Mouse (Mus musculus) myocyte (in vitro differentiated cells): Measurements from ENCODE around the gene Omt2b. TPM values are rescaled to one million over a fixed set of nuclear protein-coding genes. Genes with fewer than 3 reads are reported as not detected.

Experiments used
- H3K27me3 ChIP-seq: one replicate; pipeline ENCODE4 v1.6.1; 2011; ENCODE audit not compliant: control insufficient read depth, insufficient read depth, insufficient read length
- H3K36me3 ChIP-seq: one replicate; pipeline ENCODE4 v1.6.1; 2011; ENCODE audit not compliant: control insufficient read depth, insufficient read depth
- H3K4me2 ChIP-seq: one replicate; pipeline ENCODE4 v1.6.1; 2011; ENCODE audit warnings: low read depth, control low read depth
- H3K4me3 ChIP-seq: one replicate; pipeline ENCODE4 v1.5.1; 2011; ENCODE audit warnings: mild to moderate bottlenecking, control low read depth, moderate library complexity
- H3K79me2 ChIP-seq: one replicate; pipeline ENCODE4 v1.6.1; 2011; ENCODE audit not compliant: control insufficient read depth, insufficient read depth
- H3ac ChIP-seq: one replicate; pipeline ENCODE4 v1.6.1; 2011; ENCODE audit not compliant: control insufficient read depth, insufficient read length
- CEBPB ChIP-seq: IDR thresholded peaks from 2 replicates; pipeline ENCODE4 v1.6.1; 2011; ENCODE audit warnings: mild to moderate bottlenecking, moderate library complexity; ENCODE audit not compliant: poor library complexity, insufficient read depth, severe bottlenecking
- E2F4 ChIP-seq: IDR thresholded peaks from one replicate; pipeline ENCODE4 v1.6.1; 2011; ENCODE audit warnings: mild to moderate bottlenecking, control low read depth, moderate library complexity; ENCODE audit not compliant: insufficient read depth
- MAX ChIP-seq: IDR thresholded peaks from one replicate; pipeline ENCODE4 v1.6.1; 2011; ENCODE audit warnings: low read depth, mild to moderate bottlenecking, control low read depth
- MYOD1 ChIP-seq, 3 experiments: IDR thresholded peaks; one replicate each; pipeline ENCODE4 v1.6.1; 2011; ENCODE audit warnings: control low read depth in 2 of 3, low read depth in 2 of 3, mild to moderate bottlenecking in 2 of 3, moderate library complexity in 1 of 3; ENCODE audit not compliant: insufficient read length in 2 of 3, control insufficient read depth in 1 of 3
- MYOG ChIP-seq, 3 experiments: IDR thresholded peaks; one replicate each; pipeline ENCODE4 v1.6.1; 2011; ENCODE audit warnings: control low read depth in 2 of 3, low read depth in 2 of 3, mild to moderate bottlenecking in 2 of 3; ENCODE audit not compliant: insufficient read length in 2 of 3, control insufficient read depth in 1 of 3, insufficient read depth in 1 of 3
- POLR2A ChIP-seq: IDR thresholded peaks from one replicate; pipeline ENCODE4 v1.6.1; 2011; ENCODE audit warnings: low read depth, mild to moderate bottlenecking, control low read depth, moderate library complexity; ENCODE audit not compliant: insufficient read length
- POLR2AphosphoS2 ChIP-seq: IDR thresholded peaks from one replicate; pipeline ENCODE4 v1.6.1; 2011; ENCODE audit warnings: low read depth, control low read depth; ENCODE audit not compliant: insufficient read length
- REST ChIP-seq: IDR thresholded peaks from one replicate; pipeline ENCODE4 v1.6.1; 2011; ENCODE audit warnings: mild to moderate bottlenecking, control low read depth, moderate library complexity; ENCODE audit not compliant: insufficient read depth, insufficient read length
- SRF ChIP-seq: IDR thresholded peaks from one replicate; pipeline ENCODE4 v1.6.1; 2011; ENCODE audit warnings: low read depth; ENCODE audit not compliant: control insufficient read depth, insufficient read length
- TCF12 ChIP-seq: IDR thresholded peaks from one replicate; pipeline ENCODE4 v1.6.1; 2011; ENCODE audit warnings: mild to moderate bottlenecking, control low read depth; ENCODE audit not compliant: poor library complexity, insufficient read depth, severe bottlenecking
- TCF3 ChIP-seq: IDR thresholded peaks from one replicate; pipeline ENCODE4 v1.6.1; 2011; ENCODE audit warnings: low read depth, control low read depth; ENCODE audit not compliant: insufficient read length
- USF1 ChIP-seq: IDR thresholded peaks from one replicate; pipeline ENCODE4 v1.6.1; 2011; ENCODE audit warnings: low read depth, mild to moderate bottlenecking, control low read depth, moderate library complexity
- polyA plus RNA-seq: library from polyadenylated mRNA; unstranded; fragments of >200 nt; fragmentation: generic; extraction: Trizol; gene quantifications from one replicate; pipeline ENCODE4 v1.2.1, GENCODE M21; 2012; ENCODE audit warnings: missing spikeins

Gene Omt2b
- polyA plus RNA-seq, 1 experiment, result not detected

DNA sequence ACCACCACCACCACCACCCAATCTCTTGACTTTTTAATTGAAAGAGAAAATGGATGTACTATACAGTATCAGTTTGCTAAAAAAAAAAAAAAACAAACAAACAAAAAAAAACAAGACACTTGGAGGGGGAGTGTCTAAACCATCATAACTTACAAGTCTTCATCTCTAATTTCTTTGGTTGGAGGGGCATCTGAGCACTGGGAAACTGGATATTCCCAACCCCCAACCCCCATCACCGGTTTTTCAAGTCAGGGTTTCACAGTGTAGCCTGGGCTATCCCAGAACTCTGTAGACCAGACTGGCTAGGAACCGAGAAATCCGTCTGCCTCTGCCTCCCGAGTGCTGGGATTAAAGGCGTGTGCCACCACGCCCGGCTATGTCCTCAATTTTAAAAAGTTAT lies 42.4 kb downstream of the Omt2b start:
- TF ChIP-seq POLR2AphosphoS2, result no peak
- no peak for TF ChIP-seq REST
- TF ChIP-seq E2F4, result no peak
- TF ChIP-seq SRF, result no peak
- no peak for TF ChIP-seq TCF12
- no peak for TF ChIP-seq MYOD1 (IDR thresholded peaks at IDR 0.05; ENCODE audit: control insufficient read depth in 1 of 3, insufficient read length in 2 of 3, low read depth in 2 of 3)
- TF ChIP-seq MYOG (IDR thresholded peaks at IDR 0.05; ENCODE audit: control insufficient read depth in 1 of 3, insufficient read depth in 1 of 3, insufficient read length in 2 of 3, low read depth in 2 of 3), result no peak
- no peak for TF ChIP-seq USF1
- TF ChIP-seq CEBPB, result no peak
- no peak for TF ChIP-seq POLR2A

DNA sequence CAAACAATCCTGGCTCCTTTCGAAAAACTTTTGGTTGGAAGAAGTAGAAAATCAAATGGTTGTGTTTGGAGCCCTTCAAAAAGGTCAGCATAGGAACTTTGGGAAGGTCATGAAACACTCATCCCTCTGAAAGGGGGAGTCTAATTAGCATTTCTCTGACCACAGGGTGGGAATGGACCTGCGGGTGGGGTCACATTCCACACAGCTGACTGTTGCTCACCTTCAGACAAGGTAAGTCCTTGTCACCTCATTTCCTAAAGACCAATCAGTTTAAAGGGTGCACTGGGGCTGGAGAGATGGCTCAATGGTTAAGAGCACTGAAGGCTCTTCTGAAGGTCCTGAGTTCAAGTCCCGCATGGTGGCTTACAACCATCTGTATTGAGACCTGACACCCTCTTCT lies 44.1 kb downstream of the Omt2b start:
- Histone ChIP-seq H3K36me3 (no peaks in the 10 kb centered on the region), H3K4me2 (no peak overlapping the region), H3ac (no peak overlapping the region), H3K79me2 (no peaks in the 10 kb centered on the region), H3K4me3 (no peak overlapping the region), H3K27me3 (no peaks in the 10 kb centered on the region)
- no peak for TF ChIP-seq TCF3
- TF ChIP-seq POLR2AphosphoS2, result no peak
- TF ChIP-seq REST, result no peak
- no peak for TF ChIP-seq E2F4
- TF ChIP-seq POLR2A, result no peak
- no peak for TF ChIP-seq USF1
- no peak for TF ChIP-seq SRF
- no peak for TF ChIP-seq CEBPB
- TF ChIP-seq MYOG (IDR thresholded peaks at IDR 0.05; ENCODE audit: control insufficient read depth in 1 of 3, insufficient read depth in 1 of 3, insufficient read length in 2 of 3, low read depth in 2 of 3), result no peak
- TF ChIP-seq MYOD1 (IDR thresholded peaks at IDR 0.05; ENCODE audit: control insufficient read depth in 1 of 3, insufficient read length in 2 of 3, low read depth in 2 of 3), result no peak

More for the DNA sequence above, 42.4 kb downstream of the Omt2b start:
- Histone ChIP-seq H3ac (no peak overlapping the region), H3K27me3 (no peaks in the 10 kb centered on the region), H3K4me3 (no peak overlapping the region), H3K4me2 (no peak overlapping the region), H3K36me3 (no peaks in the 10 kb centered on the region), H3K79me2 (no peaks in the 10 kb centered on the region)

DNA sequence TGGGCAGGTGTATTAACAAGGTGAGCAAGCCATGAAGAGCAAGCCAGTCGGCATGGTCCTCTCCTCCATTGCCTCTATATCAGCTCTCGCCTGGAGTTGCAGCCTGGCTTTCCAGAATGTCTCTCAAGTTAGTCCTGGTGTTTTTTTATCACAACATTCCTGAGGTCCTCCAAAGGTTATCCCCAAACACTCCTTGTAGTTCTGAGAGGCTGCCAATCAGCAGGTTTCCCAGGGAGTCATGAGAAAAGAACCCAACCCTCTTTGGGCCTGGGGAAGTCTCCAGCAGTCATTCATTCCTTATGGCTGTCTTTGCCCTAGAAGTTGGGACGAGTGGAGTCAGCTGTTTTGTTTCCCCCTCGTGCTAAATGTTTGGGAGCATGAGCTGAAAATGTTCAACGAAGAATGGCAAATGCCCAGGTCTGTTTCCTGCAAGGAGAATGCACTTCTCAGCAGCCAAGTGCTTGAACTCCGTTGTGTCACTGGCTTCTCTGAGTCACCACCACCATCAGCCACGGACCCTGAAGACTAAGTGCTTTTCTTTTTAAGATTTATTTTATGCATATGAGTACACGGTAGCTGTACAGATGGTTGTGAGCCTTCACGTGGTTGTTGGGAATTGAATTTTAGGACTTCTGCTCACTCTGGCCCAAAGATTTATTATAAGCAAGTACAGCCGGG lies 45.6 kb downstream of the Omt2b start:
- Histone ChIP-seq H3K4me3 (no peak overlapping the region), H3K79me2 (no peaks in the 10 kb centered on the region), H3K36me3 (no peaks in the 10 kb centered on the region), H3K27me3 (no peaks in the 10 kb centered on the region), H3ac (no peak overlapping the region), H3K4me2 (no peak overlapping the region)
- no peak for TF ChIP-seq SRF
- TF ChIP-seq USF1, result no peak
- TF ChIP-seq TCF3, result no peak
- TF ChIP-seq E2F4, result no peak

DNA sequence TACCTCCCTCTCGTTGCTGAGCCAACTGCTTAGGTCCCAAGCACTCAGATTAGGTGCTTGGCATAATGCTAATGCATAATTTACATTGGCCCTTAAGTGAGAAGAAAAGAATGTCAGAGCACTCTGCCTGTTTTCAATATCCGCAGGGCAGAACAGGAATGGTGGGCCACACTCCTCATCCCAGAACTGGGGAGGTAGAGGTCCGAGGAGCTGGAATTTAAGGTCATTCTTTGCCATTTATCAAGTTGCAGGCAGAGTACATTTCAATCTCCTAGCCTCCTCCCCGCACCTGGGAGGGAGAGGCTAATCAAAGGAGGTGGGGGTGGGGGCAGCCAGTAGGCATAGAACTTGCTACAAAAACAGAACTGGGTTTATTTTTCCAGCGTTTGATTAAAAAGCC lies 47.0 kb downstream of the Omt2b start:
- TF ChIP-seq CEBPB, result no peak
- no peak for TF ChIP-seq POLR2AphosphoS2
- no peak for TF ChIP-seq SRF
- no peak for TF ChIP-seq MAX
- no peak for TF ChIP-seq REST
- TF ChIP-seq POLR2A, result no peak
- no peak for TF ChIP-seq TCF3
- TF ChIP-seq MYOG (IDR thresholded peaks at IDR 0.05; ENCODE audit: control insufficient read depth in 1 of 3, insufficient read depth in 1 of 3, insufficient read length in 2 of 3, low read depth in 2 of 3), result no peak
- no peak for TF ChIP-seq MYOD1 (IDR thresholded peaks at IDR 0.05; ENCODE audit: control insufficient read depth in 1 of 3, insufficient read length in 2 of 3, low read depth in 2 of 3)
- TF ChIP-seq TCF12, result no peak
- no peak for TF ChIP-seq E2F4
- TF ChIP-seq USF1, result no peak
- no peak overlapping the region for H3ac ChIP-seq
- H3K4me3 ChIP-seq, result no peak overlapping the region
- no peaks in the 10 kb centered on the region for H3K79me2 ChIP-seq
- no peaks in the 10 kb centered on the region for H3K36me3 ChIP-seq
- no peak overlapping the region for H3K4me2 ChIP-seq
- no peaks in the 10 kb centered on the region for H3K27me3 ChIP-seq

DNA sequence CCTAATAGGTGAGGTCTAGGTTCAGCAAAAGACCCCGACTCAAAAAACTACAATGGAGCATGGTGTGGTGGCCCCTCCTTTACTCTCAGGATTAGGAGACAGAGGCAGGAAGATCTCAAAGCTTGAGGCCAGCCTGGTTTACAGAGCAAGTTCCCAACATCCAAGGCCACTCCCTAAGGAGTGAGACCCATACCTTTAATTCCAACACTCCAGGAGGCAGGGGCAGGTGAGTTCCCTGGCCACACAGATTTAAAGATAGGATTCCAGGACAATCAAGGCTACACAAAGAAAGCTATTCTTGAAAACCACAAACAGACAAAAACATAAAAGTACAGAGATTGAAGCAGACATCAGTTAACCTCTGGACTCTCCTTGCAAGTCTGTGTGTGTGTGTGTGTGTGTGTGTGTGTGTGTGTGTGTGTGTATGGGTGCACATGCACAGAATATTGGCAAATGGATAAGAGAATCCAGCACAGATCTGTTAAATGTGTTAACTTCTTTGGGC lies 47.5 kb downstream of the Omt2b start:
- no peaks in the 10 kb centered on the region for H3K36me3 ChIP-seq
- no peak overlapping the region for H3ac ChIP-seq
- TF ChIP-seq POLR2A (no peak), CEBPB (no peak), SRF (no peak), E2F4 (no peak)
- H3K4me3 ChIP-seq, result no peak overlapping the region
- no peak overlapping the region for H3K4me2 ChIP-seq
- no peaks in the 10 kb centered on the region for H3K79me2 ChIP-seq
- H3K27me3 ChIP-seq, result no peaks in the 10 kb centered on the region
